Mouse (Mus musculus): Measurements from ENCODE around the gene Palld.

DNA sequence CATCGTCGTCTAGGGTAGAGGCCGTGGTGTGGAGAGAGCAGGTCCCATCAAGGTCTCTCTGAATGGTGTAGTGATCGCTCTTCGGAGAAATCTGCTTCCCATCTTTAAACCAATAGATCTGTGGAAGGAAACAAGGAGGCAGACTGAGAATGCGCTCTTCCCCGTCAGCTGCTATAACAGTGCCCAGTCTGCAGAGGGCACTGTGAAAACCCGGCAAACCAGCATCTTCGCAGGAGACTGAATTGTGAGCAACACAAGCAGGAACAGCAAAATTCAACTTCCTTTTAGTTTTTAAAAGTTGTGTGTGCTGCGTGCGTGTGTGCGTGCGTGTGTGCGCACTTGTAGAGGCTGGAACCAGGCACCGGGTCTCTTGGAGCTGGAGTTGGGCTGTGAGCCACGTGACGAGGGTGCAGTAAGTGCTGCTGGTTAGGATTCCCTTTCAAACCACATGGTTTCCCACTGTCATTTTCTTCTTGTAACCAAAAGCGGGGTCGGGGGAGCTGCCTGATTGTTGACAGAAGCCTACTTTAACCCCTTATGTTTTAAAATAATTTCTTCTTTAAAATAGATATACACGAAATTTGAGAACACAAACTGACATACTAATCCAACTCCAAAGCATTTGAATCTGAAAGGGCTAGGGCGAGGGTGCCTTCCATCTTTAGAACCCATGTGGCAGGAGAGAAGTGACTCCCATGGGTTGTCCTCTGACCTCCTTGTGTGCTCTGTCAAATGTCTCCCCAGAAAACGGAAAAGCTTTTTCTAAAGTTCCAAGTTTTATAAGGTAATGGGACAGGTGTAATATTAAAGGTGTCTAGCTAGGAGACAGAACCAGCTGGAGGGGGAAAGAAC, 370.3 kb downstream of the Palld start:
- peak; percentile 64 for TF ChIP-seq CTCF (IDR thresholded peaks at IDR 0.05; ENCODE audit: low read depth, low read length)
- no peak for TF ChIP-seq POLR2A (IDR thresholded peaks at IDR 0.05; ENCODE audit: insufficient read depth, low read length)

All from ES-Bruce4 (cell line).